Mouse (Mus musculus): Measurements from ENCODE around the gene Tmc6. TPM values are rescaled to one million over a fixed set of nuclear protein-coding genes. Genes with fewer than 3 reads are reported as not detected.
A peak's percentile ranks its signal among the peaks of the same experiment; 100 is the strongest.

Gene Tmc6
- total RNA-seq, 1 experiment from 2014 or later = 95.0 TPM

DNA sequence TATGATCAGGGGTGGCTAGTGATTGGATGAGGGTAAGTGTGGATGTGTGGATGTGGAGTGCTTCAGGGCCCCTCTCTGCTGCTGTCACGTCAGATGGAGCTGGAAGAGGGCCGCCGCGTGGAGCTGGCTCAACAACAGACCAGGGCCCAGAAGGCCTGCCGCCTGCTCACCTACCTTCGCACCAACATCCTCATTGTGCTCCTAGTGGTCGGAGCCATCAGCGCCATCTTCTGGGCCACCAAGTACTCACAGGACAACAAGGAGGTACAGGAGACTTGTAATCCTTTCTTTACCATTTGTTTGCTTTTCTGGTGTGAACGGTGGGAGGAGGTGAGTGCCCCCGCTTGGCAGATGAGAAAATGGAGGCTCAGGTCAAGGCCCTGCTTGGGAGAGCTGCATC is 4.3 kb upstream of the Tmc6 start:
- ATAC-seq (ENCODE audit: extremely low read depth, insufficient number of reproducible peaks, low FRiP score, poor library complexity, severe bottlenecking) = peak; percentile 56

DNA sequence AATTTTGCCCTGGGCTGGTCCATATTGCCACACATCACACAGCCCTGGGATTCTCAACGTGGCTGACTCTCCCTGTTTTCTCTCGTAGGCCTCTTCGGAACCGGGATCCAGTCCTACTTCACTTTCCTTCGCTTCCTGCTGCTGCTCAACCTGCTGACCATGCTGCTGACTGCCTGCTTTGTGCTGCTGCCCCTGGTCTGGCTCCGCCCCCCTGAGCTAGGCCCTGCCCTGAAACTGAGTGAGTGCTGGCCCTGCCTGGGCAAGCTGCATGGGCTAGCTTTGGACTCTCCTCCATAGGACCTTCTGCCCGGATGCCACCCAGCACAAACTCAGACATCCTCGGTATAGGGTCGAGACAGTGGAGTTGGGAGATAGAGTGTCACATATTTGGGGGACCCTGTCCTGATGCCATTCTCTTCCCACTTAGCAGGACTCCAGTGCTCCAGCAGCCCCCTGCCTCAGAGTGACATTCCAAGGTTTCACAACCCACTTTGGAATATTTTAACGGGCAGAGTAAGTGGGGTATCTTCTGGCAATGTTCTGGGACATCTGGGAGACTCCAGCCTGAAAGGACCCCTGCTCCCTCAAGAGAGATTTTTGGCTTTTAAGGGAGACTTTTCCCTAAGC is 1.8 kb upstream of the Tmc6 start:
- no peak for ATAC-seq (ENCODE audit: extremely low read depth, insufficient number of reproducible peaks, low FRiP score, poor library complexity, severe bottlenecking)

DNA sequence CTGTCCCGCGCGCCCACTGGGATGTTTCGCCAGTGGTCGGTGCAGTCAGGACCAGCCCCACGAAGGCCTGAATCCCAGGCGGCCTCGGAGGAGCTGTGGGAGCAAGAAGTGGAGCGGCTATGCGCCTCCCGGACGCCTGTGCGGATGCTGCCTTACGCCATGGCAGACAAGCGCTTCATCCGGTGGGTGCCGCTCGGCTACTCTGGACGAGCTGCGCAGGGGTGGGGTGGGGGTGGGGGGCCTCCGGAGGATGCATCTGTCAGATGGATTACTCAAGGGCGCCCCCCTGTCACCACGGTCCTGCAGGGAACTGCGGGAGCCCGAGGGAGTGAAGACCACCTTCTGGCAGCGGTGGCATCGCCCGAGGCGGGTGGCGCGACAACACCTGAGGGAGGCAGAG is 1.1 kb upstream of the Tmc6 start:
- peak; percentile 6; the same call in 1 of the 2 replicates for ATAC-seq (ENCODE audit: extremely low read depth, insufficient number of reproducible peaks, low FRiP score, poor library complexity, severe bottlenecking)

DNA sequence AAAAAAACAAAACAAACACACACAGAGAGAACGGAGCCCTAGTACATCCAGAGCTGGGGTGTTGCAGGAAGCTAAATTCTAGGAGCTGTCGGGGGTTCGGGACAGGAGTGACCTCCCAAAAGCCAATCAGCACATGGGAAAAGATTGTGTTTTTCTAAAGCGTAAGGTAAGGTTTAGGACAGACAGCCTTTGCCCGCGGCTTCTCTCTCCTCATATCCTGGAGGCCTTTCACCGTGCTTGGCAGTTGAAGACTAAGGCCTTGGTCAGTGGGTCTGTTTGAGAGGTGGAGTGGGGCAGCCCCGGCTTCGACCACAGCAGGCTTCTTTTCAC is 672 bp upstream of the Tmc6 start:
- ATAC-seq (ENCODE audit: extremely low read depth, insufficient number of reproducible peaks, low FRiP score, poor library complexity, severe bottlenecking) = no peak

DNA sequence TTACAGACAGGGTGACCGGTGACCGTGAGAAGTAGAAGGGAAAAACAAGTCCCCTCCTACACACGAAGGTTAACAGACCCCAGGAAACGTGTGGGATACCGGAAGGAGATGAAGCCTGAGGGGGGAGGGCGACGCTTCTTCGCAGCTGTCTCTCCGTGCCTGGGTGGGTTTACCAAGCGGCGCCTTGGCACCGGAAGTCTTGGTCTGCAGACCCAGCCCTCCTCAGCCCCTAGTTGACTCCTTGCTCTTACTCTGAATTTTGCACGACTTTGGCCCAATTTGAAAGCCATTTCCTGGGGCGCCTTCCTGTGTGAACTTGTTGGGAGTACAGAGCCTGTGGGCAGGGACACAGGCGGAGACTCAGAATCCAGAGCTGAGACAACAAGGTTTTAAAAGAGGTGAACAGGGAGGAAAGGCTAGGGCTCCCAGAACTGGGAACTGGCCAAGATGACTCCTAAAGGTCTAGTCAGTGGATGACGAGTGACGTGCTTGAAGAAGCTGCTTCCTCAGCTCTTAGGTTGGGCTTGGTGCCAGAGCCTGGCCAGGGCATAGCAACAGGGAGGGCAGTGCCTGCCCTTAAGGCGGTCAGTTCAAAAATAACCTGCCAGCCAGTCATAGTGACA is 688 bp downstream of the Tmc6 start:
- peak; percentile 14 for ATAC-seq (ENCODE audit: extremely low read depth, insufficient number of reproducible peaks, low FRiP score, poor library complexity, severe bottlenecking)

DNA sequence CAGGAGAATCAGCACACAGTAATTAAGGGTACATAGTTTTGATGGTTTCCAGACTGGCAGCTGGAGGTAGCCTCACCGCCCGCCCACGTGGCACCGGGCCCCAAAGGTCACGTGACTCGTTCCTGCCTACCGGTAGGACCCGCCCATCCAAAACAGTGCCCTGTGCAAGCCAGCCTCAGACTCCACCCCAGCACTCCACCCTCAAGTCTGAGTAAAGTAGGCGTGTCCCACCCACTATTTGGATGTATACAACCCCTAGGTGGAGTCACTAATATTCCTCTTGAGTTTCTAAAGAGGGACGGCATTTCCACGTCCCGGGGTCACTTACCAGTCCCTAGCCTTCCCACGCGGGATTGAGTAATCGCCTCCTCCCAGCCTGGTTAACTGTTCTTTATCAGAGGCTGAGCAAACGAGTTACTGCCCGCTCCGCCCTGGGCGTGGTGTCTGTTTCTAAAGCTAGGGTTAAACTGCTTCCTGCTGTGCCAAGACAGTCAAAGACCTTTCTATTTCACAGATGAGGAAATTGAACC is 1.4 kb downstream of the Tmc6 start:
- peak; percentile 64 for ATAC-seq (ENCODE audit: extremely low read depth, insufficient number of reproducible peaks, low FRiP score, poor library complexity, severe bottlenecking)

DNA sequence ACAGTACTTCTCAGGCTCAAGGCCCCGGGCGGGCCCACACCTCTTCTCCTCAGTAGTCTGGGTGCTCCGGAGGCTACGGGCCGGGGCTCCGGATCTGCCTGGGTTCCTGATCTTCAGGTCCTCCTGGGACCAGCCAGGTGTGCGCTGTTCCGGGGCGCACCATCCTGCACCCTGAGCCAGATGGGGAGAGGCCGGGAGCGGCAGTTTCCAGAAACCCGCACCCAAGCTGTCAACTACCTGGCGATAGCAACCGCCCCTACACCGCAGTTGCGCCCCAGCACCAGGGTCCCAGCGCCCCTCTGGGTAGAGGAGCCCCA is 1.8 kb downstream of the Tmc6 start:
- ATAC-seq (ENCODE audit: extremely low read depth, insufficient number of reproducible peaks, low FRiP score, poor library complexity, severe bottlenecking) = no peak

DNA sequence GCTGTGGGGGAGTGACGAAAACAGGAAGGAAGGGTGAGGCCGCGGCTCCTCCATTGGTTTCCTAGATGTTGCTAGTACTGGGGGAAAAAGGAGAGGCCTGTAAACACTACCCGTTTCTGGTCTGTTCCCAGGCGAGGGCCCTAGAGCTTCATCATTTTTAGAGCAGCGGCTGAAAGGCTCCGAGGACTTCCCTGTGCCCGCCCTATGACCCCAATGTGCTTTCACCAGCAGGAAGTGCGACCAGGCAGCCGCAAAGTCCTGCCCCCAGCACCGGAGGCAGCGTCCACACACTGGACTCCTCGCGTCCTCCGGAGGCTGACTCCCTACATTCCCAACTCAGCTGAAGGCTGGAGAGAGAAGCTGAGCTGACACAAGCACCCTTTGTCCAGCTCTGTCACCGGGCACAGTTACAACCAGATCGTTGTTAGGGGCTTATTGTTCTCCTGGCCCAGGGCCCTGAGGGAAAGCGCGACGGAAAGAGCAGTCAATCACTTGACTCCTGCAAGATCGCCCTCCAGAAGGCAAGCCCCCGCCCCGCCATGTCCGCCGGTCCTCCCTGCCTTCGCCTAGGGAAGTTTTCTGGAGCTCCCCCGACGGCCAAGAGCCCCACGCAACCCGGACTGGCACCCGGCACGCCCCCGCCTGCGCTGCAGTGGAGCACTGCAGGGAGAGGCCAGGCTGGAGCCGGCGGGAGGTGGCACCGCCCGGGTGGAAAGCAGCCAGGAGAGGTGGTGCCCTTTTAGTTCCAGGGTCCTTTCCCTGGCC is 2.4 kb downstream of the Tmc6 start:
- peak; percentile 17; the same call in 1 of the 2 replicates for ATAC-seq (ENCODE audit: extremely low read depth, insufficient number of reproducible peaks, low FRiP score, poor library complexity, severe bottlenecking)

DNA sequence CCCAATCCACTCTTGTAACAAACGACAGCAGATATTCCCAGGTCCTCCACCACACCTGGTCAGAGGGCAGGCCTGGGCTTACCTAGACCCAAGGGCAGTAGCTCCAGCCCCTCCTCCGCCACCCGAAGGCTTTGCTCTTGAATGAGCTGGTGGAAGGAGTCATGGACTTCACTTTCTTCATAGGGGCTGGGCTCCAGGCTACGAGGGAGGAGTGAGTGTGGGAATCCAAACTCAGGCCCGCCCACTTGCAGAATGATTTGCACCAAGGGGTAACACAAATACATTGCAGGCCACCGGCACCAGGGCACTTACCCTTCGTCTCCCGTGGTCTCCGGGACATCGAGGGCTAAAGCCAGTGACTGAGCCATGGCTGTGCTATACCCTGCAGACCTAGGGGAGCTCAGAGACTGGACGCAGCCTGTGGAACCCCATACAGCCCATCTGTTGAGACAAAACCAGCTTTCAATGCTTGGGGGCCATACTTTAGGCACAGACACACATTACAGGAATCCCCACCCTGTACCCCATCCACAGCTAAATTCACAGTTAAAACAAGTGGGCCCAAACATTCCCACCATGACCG is 3.1 kb downstream of the Tmc6 start:
- 0 out of 2 replicates have a peak, but pooled peaks have one; percentile 1 for ATAC-seq (ENCODE audit: extremely low read depth, insufficient number of reproducible peaks, low FRiP score, poor library complexity, severe bottlenecking)

DNA sequence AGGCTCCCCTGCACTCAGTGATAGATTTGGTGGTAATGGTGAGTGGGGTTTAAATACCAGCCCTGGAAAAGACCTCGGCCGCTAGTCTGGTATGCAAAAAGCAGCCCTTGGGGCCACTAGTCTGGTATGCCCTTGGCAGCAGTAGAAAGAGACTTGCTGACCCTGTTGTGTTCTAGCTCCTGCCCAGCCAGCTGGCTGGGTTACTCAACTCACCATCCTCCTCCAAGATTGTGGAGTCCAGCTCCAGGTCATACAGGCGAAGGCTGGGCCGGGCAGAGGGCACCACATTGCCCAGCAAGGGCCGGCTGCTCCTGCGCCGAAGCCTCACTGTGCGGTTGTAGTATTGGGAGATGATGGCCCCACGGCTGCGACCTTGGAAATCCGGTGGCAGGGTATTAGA is 4.0 kb downstream of the Tmc6 start:
- ATAC-seq (ENCODE audit: extremely low read depth, insufficient number of reproducible peaks, low FRiP score, poor library complexity, severe bottlenecking) = no peak

DNA sequence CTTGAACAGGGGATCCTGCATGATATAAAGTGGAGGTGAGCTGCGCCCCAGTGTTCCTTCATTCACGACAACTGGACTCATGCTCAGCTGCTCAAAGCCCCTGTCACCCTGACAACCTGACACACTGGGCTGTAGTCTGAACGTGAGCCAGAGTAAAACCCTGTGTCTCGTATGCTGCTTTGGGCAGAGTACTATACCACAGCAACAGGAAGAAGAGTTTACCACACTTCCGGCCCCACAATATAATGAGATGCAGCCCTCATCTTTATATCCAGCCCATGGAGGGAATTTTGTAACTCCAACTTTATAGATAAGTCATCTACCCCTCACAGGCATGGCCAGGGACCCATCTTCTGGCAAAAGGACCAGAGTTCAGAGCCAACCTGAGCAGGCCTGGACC is 4.9 kb downstream of the Tmc6 start:
- ATAC-seq (ENCODE audit: extremely low read depth, insufficient number of reproducible peaks, low FRiP score, poor library complexity, severe bottlenecking) = no peak

DNA sequence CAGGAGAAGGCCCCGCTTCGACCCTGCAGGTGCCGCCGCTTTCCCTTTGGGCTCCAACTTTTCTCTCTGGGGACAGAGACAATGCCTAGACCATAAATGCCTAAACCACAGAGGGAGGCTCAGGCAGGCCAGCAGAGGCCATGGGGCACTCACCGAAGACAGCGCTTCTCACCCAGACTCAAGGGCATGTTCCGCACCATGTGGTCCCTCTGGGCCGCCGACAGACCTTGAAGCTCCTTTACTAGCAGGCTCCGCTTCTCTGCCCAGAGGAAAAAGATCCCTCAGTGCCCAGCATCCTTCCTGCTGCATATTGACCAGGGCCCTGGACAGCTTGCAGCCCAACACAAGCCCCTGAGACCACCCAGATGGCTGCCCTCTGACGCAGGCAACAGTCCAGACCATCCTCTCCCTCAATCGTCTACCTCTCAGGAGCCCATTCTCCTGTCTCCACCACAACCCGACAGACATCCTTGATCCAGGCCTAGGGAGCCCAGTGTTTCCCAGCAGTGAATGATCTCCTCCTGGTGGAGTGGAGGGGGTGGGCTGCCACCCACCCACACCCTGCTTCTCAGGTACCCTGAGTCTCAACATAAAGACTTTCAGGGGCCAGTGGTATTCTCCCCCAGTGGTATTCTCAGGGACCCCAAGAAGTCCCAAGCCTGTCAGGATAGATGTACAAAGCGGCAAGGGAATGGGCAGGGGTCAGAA is 5.8 kb downstream of the Tmc6 start:
- no peak for ATAC-seq (ENCODE audit: extremely low read depth, insufficient number of reproducible peaks, low FRiP score, poor library complexity, severe bottlenecking)

DNA sequence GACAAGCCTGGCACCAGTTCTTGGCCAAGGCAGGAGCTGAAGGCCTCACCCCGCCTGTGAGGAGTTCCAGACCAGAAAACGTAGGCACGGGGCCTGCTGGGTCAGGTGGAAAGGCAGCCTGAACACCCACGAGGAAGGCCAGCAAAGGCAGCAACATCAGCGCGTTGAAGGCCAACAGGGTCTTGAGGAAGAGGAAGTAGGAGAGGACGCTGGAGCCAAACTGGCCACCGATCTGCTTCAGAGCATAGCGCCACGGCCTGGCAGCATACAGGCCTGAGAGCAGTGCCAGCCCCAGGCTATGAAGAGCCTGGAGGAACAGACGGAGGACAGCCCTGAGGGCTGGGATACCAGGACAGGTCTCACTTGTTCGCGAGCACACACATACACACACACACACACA is 6.5 kb downstream of the Tmc6 start:
- peak; percentile 11; the same call in 1 of the 2 replicates for ATAC-seq (ENCODE audit: extremely low read depth, insufficient number of reproducible peaks, low FRiP score, poor library complexity, severe bottlenecking)

DNA sequence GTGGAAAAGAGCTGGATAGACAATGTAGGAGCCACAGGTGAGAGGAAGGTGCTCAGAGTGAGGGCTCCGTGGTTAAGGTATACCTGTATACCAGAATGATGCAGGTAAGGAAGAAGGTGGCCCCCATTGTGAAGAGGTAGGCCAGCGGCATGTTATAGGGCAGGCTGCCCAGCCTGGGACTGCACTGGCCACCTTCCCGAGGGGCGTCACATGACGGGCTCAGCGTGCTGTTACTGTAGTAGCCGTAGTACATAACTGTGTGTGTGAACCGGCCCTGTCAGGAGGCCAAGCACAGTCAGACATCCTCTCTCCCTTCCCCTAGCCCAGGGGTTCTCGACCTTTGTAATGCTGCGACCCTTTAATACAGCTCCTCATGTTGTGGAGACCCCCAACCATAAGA is 7.1 kb downstream of the Tmc6 start:
- no peak for ATAC-seq (ENCODE audit: extremely low read depth, insufficient number of reproducible peaks, low FRiP score, poor library complexity, severe bottlenecking)

DNA sequence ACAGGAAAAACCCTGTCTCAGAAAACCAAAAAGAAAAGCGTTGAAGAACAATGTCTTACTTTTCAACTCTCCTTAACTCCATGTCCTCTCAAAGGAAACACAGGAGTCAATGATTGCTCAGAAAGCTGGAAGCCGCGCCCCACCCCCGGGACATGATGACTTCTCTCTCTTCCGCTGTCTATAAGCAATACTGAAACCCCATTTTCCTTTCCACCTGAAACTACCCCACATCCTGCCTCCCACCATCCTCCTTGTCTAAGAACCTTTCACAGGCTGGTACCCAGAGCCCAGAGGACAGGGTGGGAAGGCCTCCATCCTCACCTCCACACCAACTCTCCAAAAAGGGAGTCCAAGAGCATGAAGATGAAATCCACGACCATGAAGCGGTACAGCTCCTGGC is 9.6 kb downstream of the Tmc6 start:
- ATAC-seq (ENCODE audit: extremely low read depth, insufficient number of reproducible peaks, low FRiP score, poor library complexity, severe bottlenecking) = no peak

DNA sequence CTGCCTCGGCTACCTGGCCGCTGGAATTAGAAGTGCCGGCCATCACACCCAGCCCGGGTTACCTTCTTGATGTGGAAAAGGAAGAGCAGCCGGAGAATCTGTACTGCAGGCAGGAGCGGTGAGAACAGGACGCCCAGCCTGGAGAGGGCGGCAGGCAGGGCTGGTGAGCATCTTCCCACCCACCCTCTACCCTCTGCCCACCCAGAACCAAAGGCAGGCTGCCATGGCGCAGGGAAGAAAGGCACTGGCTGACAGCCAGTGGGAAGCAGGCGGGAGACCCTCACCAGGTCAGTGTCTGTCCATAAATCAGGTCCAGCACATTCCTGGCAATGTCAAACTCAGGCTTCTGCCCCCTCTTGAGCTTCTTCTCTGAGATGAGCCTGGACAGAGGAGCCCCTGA is 11.6 kb downstream of the Tmc6 start:
- ATAC-seq (ENCODE audit: extremely low read depth, insufficient number of reproducible peaks, low FRiP score, poor library complexity, severe bottlenecking) = no peak

DNA sequence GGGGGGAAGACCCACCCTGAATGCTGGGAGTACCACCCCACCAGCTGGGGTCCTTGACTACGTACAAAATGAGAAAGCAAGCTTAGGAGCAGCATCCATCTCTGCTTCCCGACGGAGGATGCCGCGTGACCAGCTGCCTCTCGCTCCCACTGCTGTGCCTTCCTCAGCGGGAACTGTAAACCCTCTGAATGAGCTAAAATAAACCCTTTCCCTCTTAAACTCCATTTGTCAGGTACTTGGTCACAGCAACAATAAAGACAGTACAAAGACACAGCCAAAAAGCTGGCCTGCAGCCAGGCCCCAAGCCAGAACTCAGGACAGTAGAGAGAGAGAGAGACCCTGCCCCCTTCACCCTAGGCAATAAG is 12.3 kb downstream of the Tmc6 start:
- no peak for ATAC-seq (ENCODE audit: extremely low read depth, insufficient number of reproducible peaks, low FRiP score, poor library complexity, severe bottlenecking)

DNA sequence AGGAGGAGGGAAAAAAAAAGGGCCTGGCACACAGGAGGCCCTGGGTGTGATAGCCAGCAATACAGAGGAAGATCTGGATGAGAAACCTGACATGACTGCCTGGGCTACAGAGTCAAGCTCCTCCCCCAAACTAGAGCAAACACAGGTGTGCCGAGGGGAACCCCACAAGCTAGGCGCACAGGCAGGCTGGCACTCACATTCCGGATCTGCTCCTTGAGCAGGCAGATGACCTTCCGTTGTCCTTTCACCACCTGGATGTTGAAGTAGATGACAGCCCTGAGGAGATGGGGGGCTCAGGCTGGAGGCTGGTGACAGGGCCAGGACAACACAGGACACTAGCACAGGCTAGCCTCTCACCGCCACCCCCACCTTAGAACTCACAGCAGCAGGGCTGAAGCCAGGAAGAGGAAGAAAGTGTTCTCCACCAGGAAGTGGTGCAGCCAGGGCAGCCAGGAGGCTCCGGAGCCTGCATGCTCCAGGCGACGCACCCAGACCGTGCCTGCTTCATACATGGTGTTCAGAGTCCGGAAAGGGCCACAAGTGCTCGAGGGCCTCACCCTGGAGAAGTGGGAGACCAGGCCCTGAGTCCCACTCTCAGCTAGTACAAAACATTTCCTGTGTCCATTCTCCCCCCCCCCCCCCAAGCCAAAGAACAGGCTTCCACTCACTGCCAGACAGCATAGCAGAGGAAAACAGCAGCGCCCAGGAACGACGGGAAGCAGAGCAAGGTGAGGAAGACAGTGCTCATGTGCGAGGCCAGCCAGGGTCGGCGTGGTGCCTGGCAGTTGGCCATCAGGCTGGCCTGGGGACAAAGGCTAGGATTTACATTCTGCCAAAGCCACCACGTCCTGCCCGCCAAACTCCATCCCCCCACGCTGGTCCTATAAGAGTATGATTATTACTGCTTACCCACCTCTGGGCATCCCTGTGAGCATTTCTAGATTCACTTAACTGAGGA is 13.0 kb downstream of the Tmc6 start:
- ATAC-seq (ENCODE audit: extremely low read depth, insufficient number of reproducible peaks, low FRiP score, poor library complexity, severe bottlenecking) = no peak
